Mouse (Mus musculus): ENCODE measurements at regions not wholly inside any gene's neighbourhood (a gene's known extent, or its start where the extent isn't known, plus 50 kb on each side); places are given as distances from the start of the nearest gene placed in this dataset.

DNA sequence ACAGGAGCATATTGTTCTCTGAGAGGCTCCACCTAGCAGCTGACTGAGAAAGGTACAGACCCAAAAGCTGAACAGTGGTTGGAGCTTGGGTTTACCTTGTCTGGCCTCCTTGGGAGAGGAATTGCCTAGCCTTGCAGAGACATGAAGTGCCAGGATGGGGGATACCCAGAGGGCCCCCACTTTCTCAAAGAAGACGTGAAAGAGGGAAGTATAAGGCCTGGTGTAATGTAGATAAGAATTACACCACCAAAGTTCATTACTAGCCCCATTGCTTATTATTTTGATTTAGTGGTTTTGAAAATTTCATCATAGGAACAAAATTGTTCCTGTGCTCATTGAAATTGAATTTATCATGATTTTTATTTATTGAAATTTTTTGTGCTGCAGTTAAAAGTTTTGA lies 1253.0 kb downstream of the Lrfn5 start:
- H3K27me3 ChIP-seq (ENCODE audit: control insufficient read depth in 1 of 2, insufficient read depth in 2 of 2, low read length in 2 of 2), result no peaks in the 10 kb centered on the region
- no peaks in the 10 kb centered on the region for H3K9me3 ChIP-seq (replicated peaks; ENCODE audit: insufficient read depth, low read length)
- no peaks in the 10 kb centered on the region; a peak in 1 of 4 replicates for H3K4me1 ChIP-seq (ENCODE audit: control insufficient read depth in 1 of 2, insufficient read depth in 2 of 2, low read length in 2 of 2)
- H3K27ac ChIP-seq (ENCODE audit: control insufficient read depth, low read depth, low read length), result no peak overlapping the region
- no peaks in the 10 kb centered on the region for H3K79me2 ChIP-seq (ENCODE audit: control insufficient read depth, insufficient read depth, low read length, poor library complexity)
- H3K36me3 ChIP-seq (ENCODE audit: control insufficient read depth in 1 of 2, insufficient read depth in 2 of 2, low read length in 2 of 2), result peaks cover 0 to 4% of the 10 kb centered on the region in 2 experiments; a peak in 1 of 4 replicates
- peak; percentile 73 for DNase-seq (ENCODE audit: low read depth, low spot score)
- TF ChIP-seq TAL1 (IDR thresholded peaks at IDR 0.05; ENCODE audit: low read length) (peak; percentile 21; the same call in 1 of the 2 replicates), ELF1 (IDR thresholded peaks at IDR 0.05; ENCODE audit: low read depth, low read length) (no peak), GATA1 (IDR thresholded peaks at IDR 0.05; ENCODE audit: low read depth, low read length) (peak; percentile 58), ETS1 (IDR thresholded peaks at IDR 0.05; ENCODE audit: low read depth, low read length) (peak; percentile 44; the same call in 1 of the 2 replicates), EP300 (IDR thresholded peaks at IDR 0.05; ENCODE audit: low read depth in 1 of 2, low read length in 2 of 2) (peak; percentile 75 to 86), MAZ (IDR thresholded peaks at IDR 0.05; ENCODE audit: low read depth, low read length) (0 out of 2 replicates have a peak, but pooled peaks have one; percentile 54), MYB (IDR thresholded peaks at IDR 0.05; ENCODE audit: low read depth, low read length) (no peak), RCOR1 (IDR thresholded peaks at IDR 0.05; ENCODE audit: low read depth, low read length) (peak; percentile 81), KAT2A (conservative IDR thresholded peaks at IDR 0.05; ENCODE audit: low read depth, low read length) (no peak; the same call in 1 of the 2 replicates), TCF12 (IDR thresholded peaks at IDR 0.05; ENCODE audit: low read depth, low read length) (peak; percentile 74)
- H3K9ac ChIP-seq (ENCODE audit: control insufficient read depth, low read depth, low read length, poor library complexity, severe bottlenecking), result no peak overlapping the region
- no peak overlapping the region for H3K4me3 ChIP-seq (ENCODE audit: control insufficient read depth in 1 of 2, insufficient read depth in 1 of 2, low read depth in 2 of 2, low read length in 2 of 2)

DNA sequence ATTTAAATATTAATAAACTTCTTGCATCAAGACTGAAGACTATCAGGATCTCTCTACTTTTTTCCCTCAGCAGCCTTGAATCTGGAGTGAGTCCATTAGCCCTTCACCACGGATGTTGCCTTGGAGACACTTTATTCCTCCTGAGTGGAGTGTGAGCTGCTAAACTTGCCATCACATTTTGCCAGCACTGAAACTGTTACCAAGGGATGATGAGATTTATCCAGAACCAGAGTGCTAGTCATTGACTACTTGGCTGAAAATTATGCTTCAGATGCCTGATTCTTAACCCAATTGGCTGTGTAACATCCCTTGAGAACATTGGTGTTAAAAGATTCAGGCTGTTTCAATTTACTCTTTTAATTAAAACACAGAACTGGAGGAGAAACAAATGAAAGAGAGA lies 1289.8 kb downstream of the Lrfn5 start:
- DNase-seq (ENCODE audit: low read depth, low spot score), result no peak
- Histone ChIP-seq H3K9me3 (replicated peaks; ENCODE audit: insufficient read depth, low read length) (no peaks in the 10 kb centered on the region), H3K4me1 (ENCODE audit: control insufficient read depth in 1 of 2, insufficient read depth in 2 of 2, low read length in 2 of 2) (no peaks in the 10 kb centered on the region), H3K79me2 (ENCODE audit: control insufficient read depth, insufficient read depth, low read length, poor library complexity) (no peaks in the 10 kb centered on the region), H3K4me3 (ENCODE audit: control insufficient read depth in 1 of 2, insufficient read depth in 1 of 2, low read depth in 2 of 2, low read length in 2 of 2) (no peak overlapping the region), H3K36me3 (ENCODE audit: control insufficient read depth in 1 of 2, insufficient read depth in 2 of 2, low read length in 2 of 2) (no peaks in the 10 kb centered on the region), H3K9ac (ENCODE audit: control insufficient read depth, low read depth, low read length, poor library complexity, severe bottlenecking) (no peak overlapping the region), H3K27ac (ENCODE audit: control insufficient read depth, low read depth, low read length) (no peak overlapping the region), H3K27me3 (ENCODE audit: control insufficient read depth in 1 of 2, insufficient read depth in 2 of 2, low read length in 2 of 2) (no peaks in the 10 kb centered on the region)
- TF ChIP-seq USF2 (IDR thresholded peaks at IDR 0.05; ENCODE audit: borderline replicate concordance in 1 of 2, insufficient read depth in 1 of 2, low read depth in 1 of 2, low read length in 2 of 2) (no peak), KAT2A (conservative IDR thresholded peaks at IDR 0.05; ENCODE audit: low read depth, low read length) (no peak), RCOR1 (IDR thresholded peaks at IDR 0.05; ENCODE audit: low read depth, low read length) (no peak), HCFC1 (IDR thresholded peaks at IDR 0.05; ENCODE audit: low read depth, low read length) (no peak)
